Mouse (Mus musculus) heart, adult 10 weeks (tissue): ENCODE results near the gene Lyplal1. TPM values are rescaled to one million over a fixed set of nuclear protein-coding genes. Genes with fewer than 3 reads are reported as not detected.

Experiments used
- polyA plus RNA-seq: library from polyadenylated mRNA; stranded (reverse); fragments of 350-450 nt; fragmentation: Illumina TruSeq; extraction: RNeasy Lipid Tissue Mini Kit (QIAGEN cat#74804); gene quantifications from one replicate; pipeline ENCODE4 v1.2.3, GENCODE M21; 2014; ENCODE audit warnings: low read depth, low replicate concordance

Lyplal1 gene
- polyA plus RNA-seq = 3.6 TPM

DNA sequence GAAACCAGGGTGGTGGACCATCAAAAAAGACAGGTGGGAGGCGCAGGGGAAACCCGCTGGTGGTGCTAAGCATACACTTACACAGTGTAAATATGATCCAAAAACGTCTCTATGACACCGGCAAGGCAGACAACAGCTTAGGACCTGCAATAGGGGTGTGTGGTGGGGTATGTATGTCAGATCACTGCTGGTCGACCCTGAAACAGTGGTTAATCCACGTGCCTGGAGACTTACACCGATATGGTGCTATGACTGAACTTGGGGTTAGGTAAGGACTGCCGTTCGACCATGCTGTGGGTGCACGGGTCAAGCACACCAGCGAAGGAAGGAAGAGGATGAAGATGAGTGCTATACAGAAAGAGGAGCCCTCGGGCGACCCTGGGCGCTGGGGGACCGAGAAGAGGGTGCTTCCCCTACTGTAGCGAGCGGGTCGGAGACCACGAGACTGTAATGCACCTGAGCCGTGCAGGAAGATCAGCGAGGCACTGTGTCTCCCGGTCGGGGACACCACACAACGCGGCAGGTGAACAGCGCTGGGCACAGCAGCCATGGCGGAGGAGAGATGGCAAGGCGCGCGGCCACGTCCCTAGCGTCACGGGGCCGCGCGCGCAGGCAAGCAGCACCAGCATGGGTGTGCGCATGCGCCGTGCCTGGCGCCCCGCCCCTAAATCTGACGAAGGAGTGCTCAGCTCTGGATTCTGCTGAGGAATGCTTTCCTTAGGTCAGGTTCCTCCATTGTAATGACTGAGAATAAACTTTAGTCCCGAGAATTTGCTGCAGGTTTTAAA is at the start of gene Lyplal1:
Gene Lyplal1, minus strand, starts transcription at position 610 of the 788 bp plus-strand sequence.

